Mouse (Mus musculus): ENCODE measurements around the gene Rps13.

DNA sequence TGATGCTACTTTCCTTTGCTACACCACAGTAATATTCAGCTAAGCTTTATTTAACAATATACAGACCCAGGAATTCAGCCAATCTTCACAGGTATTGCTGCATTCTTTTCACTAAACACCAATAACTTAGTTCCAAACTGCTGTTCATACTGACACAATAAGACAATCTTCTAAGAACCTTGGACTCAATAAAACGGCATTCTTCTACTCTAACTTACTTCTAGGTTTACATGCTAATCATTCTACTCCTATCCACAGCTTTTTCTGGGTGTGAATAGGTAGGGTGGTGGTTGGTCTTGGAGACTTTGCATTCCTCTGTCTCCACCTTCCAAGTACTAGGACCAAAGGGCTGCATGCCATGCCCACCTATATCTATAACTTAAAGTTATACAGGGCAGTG is 40.3 kb upstream of the Rps13 start:
- no peak for TF ChIP-seq POLR2A (IDR thresholded peaks at IDR 0.05; ENCODE audit: low read depth, low read length)
- TF ChIP-seq CTCF (IDR thresholded peaks at IDR 0.05; ENCODE audit: extremely low read depth, insufficient read length, insufficient replicate concordance, low read depth, low read length) = no peak
